51 mouse cellular contexts compared by ENCODE assay signal in the genomic region with DNA sequence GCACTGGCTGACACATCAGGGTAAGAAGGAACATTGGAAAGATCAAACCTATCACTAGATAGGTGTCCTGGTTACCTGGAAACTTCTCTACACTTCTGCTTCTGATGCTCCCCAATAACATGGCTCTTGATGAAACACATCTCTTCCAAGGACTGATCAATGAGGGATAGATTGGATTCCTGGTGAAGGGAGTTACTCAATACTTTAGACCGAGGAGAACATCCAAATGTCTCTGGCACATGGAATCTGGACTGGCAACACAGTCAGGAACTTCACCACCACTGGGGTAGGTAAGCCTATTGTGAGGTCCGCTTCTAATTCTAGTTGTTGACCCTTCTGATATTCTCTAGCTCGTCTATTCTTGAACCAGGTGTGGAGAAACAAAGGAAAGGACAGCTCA. TPM values are rescaled to one million over a fixed set of nuclear protein-coding genes. Genes with fewer than 3 reads are reported as not detected.
"Had no signal": no experiment of that assay in that cellular context is flagged by ENCODE, and none has a peak within 500 bp of the region (broad histone marks: within the 10 kb centered on the region; RNA-seq: fewer than 3 reads in every experiment).

No protein-coding gene starts in this region.

- DNase-seq: heart, postnatal 10 days; heart, postnatal 14 days; heart, postnatal 36 days; heart, postnatal 4 days; kidney, adult 11 months; kidney, adult 18-20 months; kidney, adult 2 months; kidney, adult 8-10 months; kidney, adult 9 months; kidney, postnatal 10 days; kidney, postnatal 14 days; kidney, postnatal 25 days; kidney, postnatal 36 days; kidney, postnatal 4 days; layer of hippocampus, adult 9-11 months; layer of hippocampus, postnatal 36 days had no signal

- H3K9me3 ChIP-seq: intestine, embryonic 15.5 days had no signal

- ATAC-seq: hindbrain, embryonic 16.5 days; hindbrain, postnatal 0 days; inflammation-experienced regulatory T-cells, adult 6 months; intestine, embryonic 15.5 days; intestine, embryonic 16.5 days; intestine, postnatal 0 days had no signal

- H3K4me2 ChIP-seq: heart, embryonic 11.5 days; heart, embryonic 12.5 days; heart, embryonic 13.5 days; heart, embryonic 15.5 days; hindbrain, embryonic 12.5 days; hindbrain, embryonic 13.5 days; hindbrain, embryonic 14.5 days; hindbrain, embryonic 15.5 days; intestine, embryonic 15.5 days; kidney, embryonic 15.5 days had no signal

- H3K36me3 ChIP-seq: heart, embryonic 10.5 days; heart, embryonic 12.5 days; heart, embryonic 13.5 days; heart, embryonic 15.5 days; hindbrain, embryonic 10.5 days; hindbrain, embryonic 12.5 days; hindbrain, embryonic 13.5 days; hindbrain, embryonic 15.5 days; intestine, embryonic 15.5 days; kidney, embryonic 15.5 days had no signal

- H3K9ac ChIP-seq: heart, embryonic 12.5 days; heart, embryonic 13.5 days; heart, embryonic 15.5 days; hindbrain, embryonic 12.5 days; hindbrain, embryonic 13.5 days; hindbrain, embryonic 14.5 days; hindbrain, embryonic 15.5 days; intestine, embryonic 15.5 days; kidney, embryonic 15.5 days had no signal

- H3K27me3 ChIP-seq: heart, embryonic 12.5 days; heart, embryonic 13.5 days; heart, embryonic 15.5 days; hindbrain, embryonic 12.5 days; hindbrain, embryonic 13.5 days; hindbrain, embryonic 15.5 days; intestine, embryonic 15.5 days; kidney, embryonic 15.5 days had no signal

- H3K27ac ChIP-seq: heart, embryonic 10.5 days; heart, embryonic 13.5 days; heart, embryonic 15.5 days; hindbrain, embryonic 10.5 days; hindbrain, embryonic 12.5 days; hindbrain, embryonic 13.5 days; hindbrain, embryonic 14.5 days; hindbrain, embryonic 15.5 days; hindbrain, postnatal 0 days; intestine, embryonic 15.5 days; kidney, embryonic 15.5 days; kidney, postnatal 0 days; layer of hippocampus, adult 2 months had no signal

- H3K4me3 ChIP-seq: heart, embryonic 10.5 days; heart, embryonic 12.5 days; heart, embryonic 13.5 days; heart, embryonic 15.5 days; hindbrain, embryonic 10.5 days; hindbrain, embryonic 12.5 days; hindbrain, embryonic 13.5 days; hindbrain, embryonic 15.5 days; intestine, embryonic 15.5 days; kidney, embryonic 15.5 days; layer of hippocampus, adult 2 months had no signal

- H3K4me1 ChIP-seq: heart, embryonic 10.5 days; heart, embryonic 12.5 days; heart, embryonic 13.5 days; heart, embryonic 15.5 days; hindbrain, embryonic 10.5 days; hindbrain, embryonic 12.5 days; hindbrain, embryonic 13.5 days; hindbrain, embryonic 15.5 days; intestine, embryonic 15.5 days; kidney, embryonic 15.5 days had no signal

RNA-seq across cellular contexts. Expression of gene Sult2a7, which starts 24.3 kb away (rescaled TPM):
- total RNA-seq: heart, postnatal 10 days; heart, postnatal 14 days; heart, postnatal 25 days; heart, postnatal 36 days; heart, postnatal 4 days; hematopoietic stem cell, adult 5-6 weeks; hindbrain, postnatal 0 days; layer of hippocampus, adult 18-20 months; layer of hippocampus, adult 2 months; layer of hippocampus, adult 8-10 months; layer of hippocampus, postnatal 10 days; layer of hippocampus, postnatal 14 days; layer of hippocampus, postnatal 25 days; layer of hippocampus, postnatal 36 days; left cerebral cortex, adult 18-20 months had no signal
- polyA plus RNA-seq: heart, embryonic 10.5 days; heart, embryonic 11.5 days; heart, embryonic 12.5 days; heart, embryonic 13.5 days; heart, embryonic 14.5 days; heart, embryonic 15.5 days; heart, embryonic 16.5 days; heart, postnatal 0 days; hindbrain, embryonic 10.5 days; hindbrain, embryonic 11.5 days; hindbrain, embryonic 12.5 days; hindbrain, embryonic 13.5 days; hindbrain, embryonic 14.5 days; hindbrain, embryonic 15.5 days; hindbrain, embryonic 16.5 days; hindbrain, postnatal 0 days; inflammation-experienced regulatory T-cells, adult 6 months; intestine, embryonic 14.5 days; intestine, embryonic 15.5 days; intestine, embryonic 16.5 days; intestine, postnatal 0 days; kidney, adult 2 months; kidney, embryonic 14.5 days; kidney, embryonic 15.5 days; kidney, embryonic 16.5 days; kidney, postnatal 0 days; large intestine, adult 2 months had no signal

RNA-seq across cellular contexts. Expression of gene Vmn1r90, which starts 45.0 kb away (rescaled TPM):
- total RNA-seq: hematopoietic stem cell, adult 5-6 weeks; layer of hippocampus, adult 2 months; layer of hippocampus, postnatal 14 days; layer of hippocampus, postnatal 25 days had no signal
- polyA plus RNA-seq: inflammation-experienced regulatory T-cells, adult 6 months; intestine, postnatal 0 days had no signal
